Mouse (Mus musculus): ENCODE measurements around the gene Sdk1. TPM values are rescaled to one million over a fixed set of nuclear protein-coding genes. Genes with fewer than 3 reads are reported as not detected.

Gene Sdk1
- polyA plus RNA-seq, 1 experiment = 1.0 TPM

DNA sequence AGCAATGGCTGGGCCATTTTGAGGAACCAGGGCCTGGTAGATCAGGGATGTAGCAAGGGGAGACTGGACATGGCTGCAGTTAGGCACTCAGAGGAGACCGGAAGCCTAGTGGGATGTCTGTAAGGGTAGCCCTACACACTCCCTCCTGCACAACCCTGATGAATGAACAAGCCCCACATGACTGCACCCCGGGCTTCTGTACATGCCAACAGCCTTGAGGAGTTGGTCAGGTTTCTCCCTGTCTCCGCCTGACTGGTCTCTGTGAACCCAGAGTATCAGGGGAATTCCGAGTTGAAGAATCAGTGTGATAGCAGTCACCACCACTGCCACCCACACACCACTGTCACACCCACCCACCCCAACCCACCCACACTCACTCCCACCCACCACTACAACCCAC, 922.2 kb downstream of the Sdk1 start:
- 85% methylated on average over 4 of the region's 4 CpGs for WGBS
- no peaks in the 10 kb centered on the region for H3K27me3 ChIP-seq (ENCODE audit: control insufficient read depth, insufficient read depth, low read length)
- H3K4me1 ChIP-seq (ENCODE audit: control insufficient read depth, insufficient read depth, insufficient read length, low read length) = no peaks in the 10 kb centered on the region
- no peak overlapping the region for H3K27ac ChIP-seq (ENCODE audit: insufficient read depth, low read depth, low read length)
- no peaks in the 10 kb centered on the region for H3K36me3 ChIP-seq (ENCODE audit: control insufficient read depth, insufficient read depth, low read length)
- no peak overlapping the region for H3K4me3 ChIP-seq (ENCODE audit: low read depth, low read length)
- no peak for TF ChIP-seq POLR2A (IDR thresholded peaks at IDR 0.05; ENCODE audit: low read depth, low read length)
- no peak for TF ChIP-seq CTCF (IDR thresholded peaks at IDR 0.05; ENCODE audit: extremely low read depth, insufficient read length, insufficient replicate concordance, low read depth, low read length)

DNA sequence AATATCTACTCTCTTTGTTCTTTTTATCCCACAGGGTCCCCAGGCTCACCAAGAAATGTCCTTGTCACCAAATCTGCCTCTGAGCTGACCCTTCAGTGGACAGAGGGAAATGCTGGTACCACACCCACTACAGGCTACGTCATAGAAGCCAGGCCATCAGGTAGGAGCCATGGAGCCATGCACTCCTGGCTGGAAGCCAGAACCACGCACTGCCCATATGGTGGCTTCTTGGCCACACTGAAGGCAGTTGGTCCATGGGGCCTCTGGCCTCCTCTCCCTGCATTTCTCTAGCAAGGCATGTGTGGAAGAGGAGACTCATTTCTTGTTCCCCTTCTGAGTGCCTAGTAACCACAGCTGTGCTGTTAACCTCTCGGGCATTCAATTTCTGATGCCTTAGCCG, 932.3 kb downstream of the Sdk1 start:
- TF ChIP-seq POLR2A (IDR thresholded peaks at IDR 0.05; ENCODE audit: low read depth, low read length) = no peak
- TF ChIP-seq CTCF (IDR thresholded peaks at IDR 0.05; ENCODE audit: extremely low read depth, insufficient read length, insufficient replicate concordance, low read depth, low read length) = no peak
- 75% methylated on average over 4 of the region's 4 CpGs for whole genome bisulfite sequencing
- no peaks in the 10 kb centered on the region for H3K27me3 ChIP-seq (ENCODE audit: control insufficient read depth, insufficient read depth, low read length)
- no peaks in the 10 kb centered on the region for H3K4me1 ChIP-seq (ENCODE audit: control insufficient read depth, insufficient read depth, insufficient read length, low read length)
- no peak overlapping the region for H3K4me3 ChIP-seq (ENCODE audit: low read depth, low read length)
- H3K27ac ChIP-seq (ENCODE audit: insufficient read depth, low read depth, low read length) = no peak overlapping the region
- no peaks in the 10 kb centered on the region for H3K36me3 ChIP-seq (ENCODE audit: control insufficient read depth, insufficient read depth, low read length)

DNA sequence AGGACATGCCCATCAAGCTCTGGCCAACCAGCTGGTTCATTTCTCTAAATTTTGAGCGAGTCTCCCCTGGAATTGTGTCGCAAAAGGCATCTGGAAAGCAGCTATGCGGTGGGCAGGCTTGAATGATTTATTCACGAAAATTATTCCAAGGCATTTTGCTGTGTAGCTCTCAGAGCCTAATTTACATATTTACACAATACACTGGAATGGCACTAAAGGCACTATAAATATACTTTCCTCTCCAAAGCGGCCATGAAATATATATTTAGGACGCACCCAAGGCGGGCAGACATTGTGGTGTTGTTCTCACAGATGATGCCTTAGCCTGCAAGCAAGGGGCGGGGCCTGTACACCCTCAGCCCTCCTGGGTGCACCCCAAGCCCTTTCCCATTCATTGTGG, 936.9 kb downstream of the Sdk1 start:
- no peak for TF ChIP-seq CTCF (IDR thresholded peaks at IDR 0.05; ENCODE audit: extremely low read depth, insufficient read length, insufficient replicate concordance, low read depth, low read length)
- TF ChIP-seq POLR2A (IDR thresholded peaks at IDR 0.05; ENCODE audit: low read depth, low read length) = no peak
- Histone ChIP-seq H3K27me3 (ENCODE audit: control insufficient read depth, insufficient read depth, low read length) (no peaks in the 10 kb centered on the region), H3K4me1 (ENCODE audit: control insufficient read depth, insufficient read depth, insufficient read length, low read length) (no peaks in the 10 kb centered on the region), H3K36me3 (ENCODE audit: control insufficient read depth, insufficient read depth, low read length) (no peaks in the 10 kb centered on the region), H3K4me3 (ENCODE audit: low read depth, low read length) (no peak overlapping the region), H3K27ac (ENCODE audit: insufficient read depth, low read depth, low read length) (no peak overlapping the region)
- 67% methylated on average over 8 of the region's 8 CpGs for WGBS

DNA sequence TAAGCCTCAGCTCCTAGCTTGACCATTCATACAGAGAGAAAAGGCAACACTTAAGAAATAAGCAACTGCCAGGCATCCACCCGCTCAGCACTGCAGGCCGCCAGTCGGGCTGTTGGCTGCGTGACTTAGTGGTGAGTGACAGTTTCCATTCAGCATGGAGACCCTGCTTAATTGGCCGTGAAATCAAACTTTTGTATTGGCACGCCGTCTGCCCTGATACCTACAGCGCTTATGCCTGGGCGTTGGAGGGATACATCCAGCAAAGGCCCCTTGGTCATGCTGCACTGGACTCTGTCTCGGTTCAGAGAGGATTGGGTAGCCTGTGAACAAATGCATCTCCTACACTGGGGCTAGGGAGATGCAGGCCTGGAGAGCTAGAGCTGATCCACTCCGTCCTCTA, 938.0 kb downstream of the Sdk1 start:
- H3K27ac ChIP-seq (ENCODE audit: insufficient read depth, low read depth, low read length) = no peak overlapping the region

DNA sequence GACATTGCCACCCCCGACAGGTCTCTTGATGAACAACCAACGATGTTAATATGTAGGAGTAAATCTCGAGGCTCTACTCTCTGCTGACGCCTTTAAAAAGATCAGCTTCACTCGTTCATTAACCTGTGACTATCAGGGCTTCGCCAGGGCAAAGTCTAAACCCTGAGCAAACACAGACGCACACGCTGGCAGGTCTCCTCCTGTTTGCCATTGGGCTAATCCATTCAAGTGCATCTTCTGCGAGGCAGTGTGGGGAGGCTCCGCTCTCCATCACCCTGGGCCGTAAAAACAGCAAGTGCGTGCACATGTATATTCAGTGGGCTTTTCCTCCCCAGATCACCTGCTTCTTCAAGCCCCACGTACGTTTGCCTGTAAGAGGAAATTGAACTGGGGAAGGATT, 940.6 kb downstream of the Sdk1 start:
- Histone ChIP-seq H3K4me1 (ENCODE audit: control insufficient read depth, insufficient read depth, insufficient read length, low read length) (no peaks in the 10 kb centered on the region), H3K36me3 (ENCODE audit: control insufficient read depth, insufficient read depth, low read length) (no peaks in the 10 kb centered on the region), H3K27ac (ENCODE audit: insufficient read depth, low read depth, low read length) (no peak overlapping the region), H3K4me3 (ENCODE audit: low read depth, low read length) (no peak overlapping the region), H3K27me3 (ENCODE audit: control insufficient read depth, insufficient read depth, low read length) (no peaks in the 10 kb centered on the region)
- TF ChIP-seq POLR2A (IDR thresholded peaks at IDR 0.05; ENCODE audit: low read depth, low read length) (no peak), CTCF (IDR thresholded peaks at IDR 0.05; ENCODE audit: extremely low read depth, insufficient read length, insufficient replicate concordance, low read depth, low read length) (no peak)
- WGBS = 22% methylated on average over 14 of the region's 14 CpGs

More for the DNA sequence above, 938.0 kb downstream of the Sdk1 start:
- WGBS = 87% methylated on average over 11 of the region's 11 CpGs
- Histone ChIP-seq H3K36me3 (ENCODE audit: control insufficient read depth, insufficient read depth, low read length) (no peaks in the 10 kb centered on the region), H3K4me1 (ENCODE audit: control insufficient read depth, insufficient read depth, insufficient read length, low read length) (no peaks in the 10 kb centered on the region), H3K27me3 (ENCODE audit: control insufficient read depth, insufficient read depth, low read length) (no peaks in the 10 kb centered on the region), H3K4me3 (ENCODE audit: low read depth, low read length) (no peak overlapping the region)
- TF ChIP-seq CTCF (IDR thresholded peaks at IDR 0.05; ENCODE audit: extremely low read depth, insufficient read length, insufficient replicate concordance, low read depth, low read length) (no peak), POLR2A (IDR thresholded peaks at IDR 0.05; ENCODE audit: low read depth, low read length) (no peak)

DNA sequence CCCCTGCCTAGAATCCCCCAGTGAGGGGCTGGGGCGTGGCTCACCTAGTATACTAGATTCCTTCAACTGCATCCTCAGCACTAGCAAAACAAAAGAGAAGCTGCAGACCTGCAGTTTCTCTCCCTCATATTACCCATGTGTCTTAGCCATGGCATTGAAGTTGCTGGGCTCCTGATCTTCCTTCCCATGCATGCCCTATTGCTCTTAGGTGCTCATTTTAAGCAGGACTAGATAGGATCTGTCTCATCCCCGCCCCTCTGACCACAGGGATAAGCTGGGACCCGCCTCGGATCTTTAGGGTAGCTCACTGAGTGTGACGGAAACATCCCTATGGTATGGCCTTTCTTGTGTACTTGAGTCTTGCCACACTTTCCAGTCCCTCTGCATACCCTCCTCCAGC, 947.5 kb downstream of the Sdk1 start:
- no peak overlapping the region for H3K27ac ChIP-seq (ENCODE audit: insufficient read depth, low read depth, low read length)
- no peak for TF ChIP-seq CTCF (IDR thresholded peaks at IDR 0.05; ENCODE audit: extremely low read depth, insufficient read length, insufficient replicate concordance, low read depth, low read length)
- TF ChIP-seq POLR2A (IDR thresholded peaks at IDR 0.05; ENCODE audit: low read depth, low read length) = no peak
- H3K36me3 ChIP-seq (ENCODE audit: control insufficient read depth, insufficient read depth, low read length) = no peaks in the 10 kb centered on the region
- no peaks in the 10 kb centered on the region for H3K27me3 ChIP-seq (ENCODE audit: control insufficient read depth, insufficient read depth, low read length)
- no peak overlapping the region for H3K4me3 ChIP-seq (ENCODE audit: low read depth, low read length)
- WGBS = 67% methylated on average over 5 of the region's 5 CpGs
- no peaks in the 10 kb centered on the region for H3K4me1 ChIP-seq (ENCODE audit: control insufficient read depth, insufficient read depth, insufficient read length, low read length)

DNA sequence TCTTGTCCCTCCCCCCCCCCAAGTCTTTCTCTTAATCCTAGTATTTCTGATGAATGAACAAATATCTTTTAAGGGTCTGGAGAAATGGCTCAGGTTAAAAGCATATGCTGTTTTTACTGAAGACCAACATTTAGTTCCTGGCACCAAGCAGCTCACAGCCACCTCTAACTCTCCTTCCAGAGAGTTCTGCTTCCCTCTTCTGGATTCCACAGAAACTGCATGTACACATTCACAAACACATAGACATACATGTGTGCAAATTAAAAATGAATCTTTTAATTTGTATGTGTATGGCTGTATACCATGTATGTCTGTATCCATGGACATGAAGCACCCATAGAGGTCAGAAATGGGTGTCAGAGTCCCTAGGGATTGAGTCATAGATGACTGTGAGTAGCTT, 968.6 kb downstream of the Sdk1 start:
- TF ChIP-seq POLR2A (IDR thresholded peaks at IDR 0.05; ENCODE audit: low read depth, low read length) = no peak
- TF ChIP-seq CTCF (IDR thresholded peaks at IDR 0.05; ENCODE audit: extremely low read depth, insufficient read length, insufficient replicate concordance, low read depth, low read length) = no peak

DNA sequence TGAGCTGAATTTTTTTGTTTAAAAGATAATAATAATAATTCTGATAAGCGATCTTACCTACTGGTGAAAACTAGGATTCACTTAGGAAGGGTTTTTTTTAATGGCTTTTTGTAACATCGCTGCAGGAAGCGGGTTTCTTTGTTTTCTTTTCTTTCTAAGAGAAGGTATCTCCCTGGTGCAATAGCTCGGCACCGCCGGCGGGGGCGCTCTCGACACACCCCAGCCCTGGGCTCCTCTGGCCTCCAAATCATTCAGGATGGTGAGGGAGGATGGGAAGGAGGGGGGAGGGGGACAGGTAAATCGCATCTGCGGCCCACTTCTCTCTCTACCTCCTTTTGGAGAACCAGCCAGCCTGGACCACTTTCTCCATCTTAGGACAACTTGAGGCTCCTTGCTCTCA, 971.0 kb downstream of the Sdk1 start:
- H3K36me3 ChIP-seq (ENCODE audit: control insufficient read depth, insufficient read depth, low read length) = no peaks in the 10 kb centered on the region
- no peaks in the 10 kb centered on the region for H3K27me3 ChIP-seq (ENCODE audit: control insufficient read depth, insufficient read depth, low read length)
- WGBS = 70% methylated on average over 11 of the region's 11 CpGs
- H3K4me1 ChIP-seq (ENCODE audit: control insufficient read depth, insufficient read depth, insufficient read length, low read length) = no peaks in the 10 kb centered on the region
- no peak for TF ChIP-seq CTCF (IDR thresholded peaks at IDR 0.05; ENCODE audit: extremely low read depth, insufficient read length, insufficient replicate concordance, low read depth, low read length)
- TF ChIP-seq POLR2A (IDR thresholded peaks at IDR 0.05; ENCODE audit: low read depth, low read length) = no peak
- H3K4me3 ChIP-seq (ENCODE audit: low read depth, low read length) = no peak overlapping the region
- H3K27ac ChIP-seq (ENCODE audit: insufficient read depth, low read depth, low read length) = no peak overlapping the region

More for the DNA sequence above, 968.6 kb downstream of the Sdk1 start:
- no peak overlapping the region for H3K27ac ChIP-seq (ENCODE audit: insufficient read depth, low read depth, low read length)
- H3K36me3 ChIP-seq (ENCODE audit: control insufficient read depth, insufficient read depth, low read length) = no peaks in the 10 kb centered on the region
- H3K27me3 ChIP-seq (ENCODE audit: control insufficient read depth, insufficient read depth, low read length) = no peaks in the 10 kb centered on the region
- no peak overlapping the region for H3K4me3 ChIP-seq (ENCODE audit: low read depth, low read length)
- no peaks in the 10 kb centered on the region for H3K4me1 ChIP-seq (ENCODE audit: control insufficient read depth, insufficient read depth, insufficient read length, low read length)

All from small intestine, adult 2 months (tissue).